In genomic region chr17:12712191-12712590, GRCm38 (mm10) we compare ENCODE assay signal across 22 mouse cellular contexts. TPM values are rescaled to one million over a fixed set of nuclear protein-coding genes. Genes with fewer than 3 reads are reported as not detected.
"Had no signal": no experiment of that assay in that cellular context is flagged by ENCODE, and none has a peak within 500 bp of the region (broad histone marks: within the 10 kb centered on the region; RNA-seq: fewer than 3 reads in every experiment).

No protein-coding gene starts in this region.

- H3K27me3 ChIP-seq: midbrain, embryonic 12.5 days; midbrain, embryonic 15.5 days; neural tube, embryonic 12.5 days; neural tube, embryonic 15.5 days had no signal

- H3K4me1 ChIP-seq: midbrain, embryonic 12.5 days; midbrain, embryonic 15.5 days; neural tube, embryonic 12.5 days; neural tube, embryonic 15.5 days had no signal

- ATAC-seq: midbrain, embryonic 15.5 days had no signal

- H3K4me2 ChIP-seq: liver, embryonic 13.5 days; midbrain, embryonic 12.5 days; midbrain, embryonic 15.5 days; neural tube, embryonic 12.5 days; neural tube, embryonic 15.5 days had no signal

- H3K4me3 ChIP-seq: layer of hippocampus, adult 2 months; liver, embryonic 13.5 days; midbrain, embryonic 12.5 days; midbrain, embryonic 15.5 days; neural tube, embryonic 12.5 days; neural tube, embryonic 15.5 days had no signal

- H3K27ac ChIP-seq: kidney, postnatal 0 days; layer of hippocampus, adult 2 months; liver, embryonic 13.5 days; midbrain, embryonic 12.5 days; midbrain, embryonic 15.5 days; neural tube, embryonic 12.5 days; neural tube, embryonic 15.5 days had no signal

- DNase-seq: kidney, adult 2 months; kidney, postnatal 25 days; layer of hippocampus, adult 9-11 months; liver, embryonic 13.5 days; lung, adult 2 months; lung, postnatal 14 days; lung, postnatal 4 days; right cerebral cortex, adult 18-20 months; right cerebral cortex, postnatal 14 days; right cerebral cortex, postnatal 4 days; thymus, adult 18-20 months; thymus, postnatal 14 days; thymus, postnatal 4 days had no signal

- H3K9ac ChIP-seq: liver, embryonic 13.5 days; midbrain, embryonic 12.5 days; midbrain, embryonic 15.5 days; neural tube, embryonic 12.5 days; neural tube, embryonic 15.5 days had no signal

- H3K9me3 ChIP-seq: liver, embryonic 13.5 days; midbrain, embryonic 12.5 days; midbrain, embryonic 15.5 days; neural tube, embryonic 12.5 days; neural tube, embryonic 15.5 days had no signal

RNA-seq across cellular contexts. Expression of gene Slc22a1, which starts 36.6 kb away (rescaled TPM):
- polyA plus RNA-seq: limb, embryonic 11.5 days; liver, embryonic 13.5 days; liver, embryonic 16.5 days; midbrain, embryonic 12.5 days; midbrain, embryonic 15.5 days; neural tube, embryonic 12.5 days; neural tube, embryonic 15.5 days; testis, adult 2 months had no signal
